Mouse (Mus musculus) limb, embryonic 14.5 days (tissue): ENCODE measurements around the gene Lrrn2. TPM values are rescaled to one million over a fixed set of nuclear protein-coding genes. Genes with fewer than 3 reads are reported as not detected.

Experiments used
- ATAC-seq: fragments of 200-750 bp; cut with Nextera tagmentation; 2 replicates; pipeline ENCODE4 v1.8.0; 2017; ENCODE audit warnings: low read depth, moderate number of reproducible peaks, moderate TSS enrichment; ENCODE audit not compliant: low FRiP score
- DNase-seq: peaks from one replicate; pipeline ENCODE4 v3.0.0-alpha.2; 2015; ENCODE audit warnings: low spot score
- H3K27ac ChIP-seq: fragments of 300-500 bp; sonication (generic); replicated peaks from 2 replicates; pipeline ENCODE4 v1.5.1; 2014; ENCODE audit warnings: low read depth, mild to moderate bottlenecking, low read length, moderate library complexity, mixed read lengths
- H3K27me3 ChIP-seq: fragments of 300-500 bp; sonication (generic); 2 replicates; pipeline ENCODE4 v1.6.1; 2014; ENCODE audit warnings: low read length, mixed read lengths; ENCODE audit not compliant: control insufficient read depth, insufficient read depth
- H3K36me3 ChIP-seq: fragments of 300-500 bp; sonication (generic); 2 replicates; pipeline ENCODE4 v1.6.1; 2014; ENCODE audit warnings: mild to moderate bottlenecking, low read length, moderate library complexity, mixed read lengths; ENCODE audit not compliant: control insufficient read depth, insufficient read depth
- H3K4me1 ChIP-seq: fragments of 300-500 bp; sonication (generic); 2 replicates; pipeline ENCODE4 v1.6.1; 2014; ENCODE audit warnings: antibody characterized with exemption, low read length, mixed read lengths; ENCODE audit not compliant: control insufficient read depth, insufficient read depth
- H3K4me2 ChIP-seq: fragments of 300-500 bp; sonication (generic); replicated peaks from 2 replicates; pipeline ENCODE4 v1.6.1; 2014; ENCODE audit warnings: low read depth, mild to moderate bottlenecking, low read length, moderate library complexity; ENCODE audit not compliant: severe bottlenecking
- H3K4me3 ChIP-seq: fragments of 300-500 bp; sonication (generic); replicated peaks from 2 replicates; pipeline ENCODE4 v1.5.1; 2014; ENCODE audit warnings: low read length
- H3K9ac ChIP-seq: fragments of 300-500 bp; sonication (generic); 2 replicates; pipeline ENCODE4 v1.6.1; 2014; ENCODE audit warnings: mild to moderate bottlenecking, low read depth, low read length, moderate library complexity; ENCODE audit not compliant: severe bottlenecking
- H3K9me3 ChIP-seq: fragments of 300-500 bp; sonication (generic); 2 replicates; pipeline ENCODE4 v1.6.1; 2016; ENCODE audit warnings: low read length; ENCODE audit not compliant: control insufficient read depth
- POLR2A ChIP-seq: fragments of 200-500 bp; IDR thresholded peaks from 2 replicates; pipeline ENCODE4 v1.8.0; 2012; ENCODE audit warnings: inconsistent platforms, mild to moderate bottlenecking, moderate library complexity, borderline replicate concordance; ENCODE audit not compliant: insufficient read depth, insufficient read length; ENCODE audit errors: extremely low read depth
- WGBS: fragments of 180-500 bp; shearing (Covaris S2); extraction: QIAGEN DNeasy Blood & Tissue Kit; methylation state at CpG from one replicate; pipeline ENCODE4 v1.1.7; 2014; 5-methylcytosine and 5-hydroxymethylcytosine counted together
- polyA plus RNA-seq, 2 experiments: library from polyadenylated mRNA; depleted of rRNA in 1 of 2; stranded (reverse) in 1 of 2; unstranded in 1 of 2; fragments of >200 nt; fragmentation: Nextera tagmentation in 1 of 2; extraction: Ambion mirVana in 1 of 2; gene quantifications; 2 replicates each; pipeline versions ENCODE4 v1.2.1 to v1.2.3; 2012 to 2014

Lrrn2 gene
- polyA plus RNA-seq, 2 experiments: 5.6 to 7.0 TPM

- H3K27me3 ChIP-seq: no peaks in the 10 kb centered on the region
- H3K27ac ChIP-seq: no peak overlapping the region
- no peak for ATAC-seq
- no peak overlapping the region for H3K4me2 ChIP-seq
- no peaks in the 10 kb centered on the region for H3K9me3 ChIP-seq
- H3K36me3 ChIP-seq: no peaks in the 10 kb centered on the region
- TF ChIP-seq POLR2A: no peak
- H3K4me1 ChIP-seq: peaks cover 9% of the 10 kb centered on the region; the same call in 1 of the 2 replicates
- no peak overlapping the region for H3K9ac ChIP-seq
- H3K4me3 ChIP-seq: no peak overlapping the region
- 56% methylated on average over 17 of the region's 17 CpGs for WGBS
- no peak for DNase-seq
Measured at GRCm38 (mm10) chr1:132893311-132894077, 13.4 kb downstream of the Lrrn2 start.

GRCm38 (mm10) chr1:132899029-132899428 lies 19.0 kb downstream of the Lrrn2 start:
- no peak for ATAC-seq
- no peak overlapping the region for H3K27ac ChIP-seq

GRCm38 (mm10) chr1:132899626-132900025 lies 19.6 kb downstream of the Lrrn2 start:
- H3K27ac ChIP-seq: no peak overlapping the region
- no peak overlapping the region for H3K4me2 ChIP-seq
- H3K36me3 ChIP-seq: no peaks in the 10 kb centered on the region
- no peaks in the 10 kb centered on the region for H3K27me3 ChIP-seq
- no peaks in the 10 kb centered on the region for H3K9me3 ChIP-seq
- no peak for TF ChIP-seq POLR2A
- no peaks in the 10 kb centered on the region for H3K4me1 ChIP-seq
- whole genome bisulfite sequencing: 68% methylated on average over 7 of the region's 7 CpGs
- no peak overlapping the region for H3K9ac ChIP-seq
- H3K4me3 ChIP-seq: no peak overlapping the region
- no peak for DNase-seq
- ATAC-seq: no peak

More at GRCm38 (mm10) chr1:132899029-132899428, 19.0 kb downstream of the Lrrn2 start:
- H3K36me3 ChIP-seq: no peaks in the 10 kb centered on the region
- no peak overlapping the region for H3K4me2 ChIP-seq
- H3K9ac ChIP-seq: no peak overlapping the region
- H3K9me3 ChIP-seq: no peaks in the 10 kb centered on the region
- WGBS: 84% methylated on average over 5 of the region's 6 CpGs
- H3K27me3 ChIP-seq: no peaks in the 10 kb centered on the region
- TF ChIP-seq POLR2A: no peak
- no peak overlapping the region for H3K4me3 ChIP-seq
- no peak for DNase-seq
- H3K4me1 ChIP-seq: no peaks in the 10 kb centered on the region

- H3K4me1 ChIP-seq: no peaks in the 10 kb centered on the region
- H3K9ac ChIP-seq: no peak overlapping the region
- H3K27me3 ChIP-seq: no peaks in the 10 kb centered on the region
- H3K9me3 ChIP-seq: no peaks in the 10 kb centered on the region
- TF ChIP-seq POLR2A: no peak
- ATAC-seq: no peak
- H3K4me2 ChIP-seq: no peak overlapping the region
- H3K27ac ChIP-seq: no peak overlapping the region
- WGBS: 81% methylated on average over 5 of the region's 5 CpGs
- no peak for DNase-seq
- H3K36me3 ChIP-seq: no peaks in the 10 kb centered on the region
- no peak overlapping the region for H3K4me3 ChIP-seq
Measured at GRCm38 (mm10) chr1:132900945-132901344, 20.9 kb downstream of the Lrrn2 start.

GRCm38 (mm10) chr1:132903519-132903918 lies 23.4 kb downstream of the Lrrn2 start:
- TF ChIP-seq POLR2A: no peak
- no peak for DNase-seq
- Histone ChIP-seq H3K27ac (no peak overlapping the region), H3K4me2 (no peak overlapping the region), H3K4me1 (no peaks in the 10 kb centered on the region), H3K9me3 (no peaks in the 10 kb centered on the region), H3K4me3 (no peak overlapping the region), H3K27me3 (no peaks in the 10 kb centered on the region), H3K36me3 (no peaks in the 10 kb centered on the region), H3K9ac (no peak overlapping the region)
- no peak for ATAC-seq
- 63% methylated on average over 4 of the region's 4 CpGs for WGBS
